In genomic region chr11:121420830-121421552, GRCm38 (mm10) we compare ENCODE assay signal across 8 mouse cellular contexts. TPM values are rescaled to one million over a fixed set of nuclear protein-coding genes. Genes with fewer than 3 reads are reported as not detected.
DNase-seq lines count a peak whose midpoint lies in the region; ATAC-seq lines count a peak whose summit lies in the region.

TSS of gene Fn3krp (plus strand) at chr11:121421401.

- H3K9ac ChIP-seq in heart, embryonic 14.5 days (ENCODE audit: low read length) = peak within 1 kb of the TSS; percentile 86
- peak within 1 kb of the TSS; percentile 96 for H3K9ac ChIP-seq in liver, embryonic 13.5 days
- peak within 1 kb of the TSS; percentile 83 for H3K9ac ChIP-seq in stomach, embryonic 16.5 days (ENCODE audit: low read length)

- H3K4me3 ChIP-seq in heart, embryonic 14.5 days (ENCODE audit: control insufficient read depth in 1 of 2, insufficient read depth in 1 of 2, low read depth in 1 of 2, low read length in 2 of 2) = peak within 1 kb of the TSS; percentile 85 to 93
- peak within 1 kb of the TSS; percentile 91 for H3K4me3 ChIP-seq in liver, embryonic 13.5 days (replicated peaks)
- H3K4me3 ChIP-seq in stomach, embryonic 16.5 days (replicated peaks; ENCODE audit: low read length) = peak within 1 kb of the TSS; percentile 86

- no peaks in the 10 kb centered on the region for H3K36me3 ChIP-seq in heart, embryonic 14.5 days (ENCODE audit: control insufficient read depth, insufficient read depth, low read length)
- H3K36me3 ChIP-seq in liver, embryonic 13.5 days = peaks cover 23% of the 10 kb centered on the region
- no peaks in the 10 kb centered on the region for H3K36me3 ChIP-seq in stomach, embryonic 16.5 days (ENCODE audit: control insufficient read depth, insufficient read depth, low read length)

- ATAC-seq in CD4-positive, CD25-positive, alpha-beta regulatory T cell, adult 4 months = peak; percentile 99
- ATAC-seq in heart, embryonic 14.5 days (ENCODE audit: insufficient number of reproducible peaks, insufficient read depth, low FRiP score, low read depth) = peak; percentile 99
- peak; percentile 98 for ATAC-seq in liver, embryonic 13.5 days (ENCODE audit: low read depth)
- ATAC-seq in stomach, embryonic 16.5 days (ENCODE audit: insufficient read depth, low FRiP score) = peak; percentile 100

- 1% methylated on average over 28 of the region's 28 CpGs for WGBS in heart, embryonic 14.5 days
- WGBS in liver, embryonic 13.5 days (ENCODE audit: insufficient replicate concordance) = 2% methylated on average over 28 of the region's 28 CpGs
- 1% methylated on average over 28 of the region's 28 CpGs for WGBS in stomach, embryonic 16.5 days

- H3K4me2 ChIP-seq in heart, embryonic 14.5 days (ENCODE audit: low read length) = peak within 1 kb of the TSS; percentile 80
- peak within 1 kb of the TSS; percentile 81 for H3K4me2 ChIP-seq in liver, embryonic 13.5 days
- peak within 1 kb of the TSS; percentile 87 for H3K4me2 ChIP-seq in stomach, embryonic 16.5 days (ENCODE audit: low read depth, low read length)

- H3K27me3 ChIP-seq in heart, embryonic 14.5 days (ENCODE audit: control insufficient read depth, insufficient read depth, low read length) = no peaks in the 10 kb centered on the region
- H3K27me3 ChIP-seq in liver, embryonic 13.5 days = no peaks in the 10 kb centered on the region
- H3K27me3 ChIP-seq in stomach, embryonic 16.5 days (ENCODE audit: control insufficient read depth, insufficient read depth, low read length) = no peaks in the 10 kb centered on the region

- H3K9me3 ChIP-seq in heart, embryonic 14.5 days (ENCODE audit: control insufficient read depth, low read length) = no peaks in the 10 kb centered on the region
- no peaks in the 10 kb centered on the region for H3K9me3 ChIP-seq in liver, embryonic 13.5 days (replicated peaks)
- H3K9me3 ChIP-seq in stomach, embryonic 16.5 days (replicated peaks; ENCODE audit: control insufficient read depth, low read length) = no peaks in the 10 kb centered on the region

- H3K4me1 ChIP-seq in heart, embryonic 14.5 days (ENCODE audit: control insufficient read depth in 2 of 2, insufficient read depth in 2 of 2, low read length in 2 of 2) = peaks cover 5 to 15% of the 10 kb centered on the region in 2 experiments; a peak in 3 of 4 replicates
- peaks cover 57% of the 10 kb centered on the region for H3K4me1 ChIP-seq in liver, embryonic 13.5 days (replicated peaks)
- peaks cover 11% of the 10 kb centered on the region for H3K4me1 ChIP-seq in stomach, embryonic 16.5 days (ENCODE audit: control insufficient read depth, insufficient read depth, low read length)

- peak; percentile 99 for DNase-seq in c-Kit-negative CD71-positive TER-119-positive erythroid progenitor cells, embryonic 14.5 days (ENCODE audit: low read depth, low spot score)
- DNase-seq in fibroblast of lung, adult 2 months (ENCODE audit: low read depth) = peak; percentile 96
- DNase-seq in kidney, postnatal 14 days = peak; percentile 100
- peak; percentile 98 for DNase-seq in liver, embryonic 13.5 days
- peak; percentile 96 for DNase-seq in neural tube, embryonic 10.5 days (ENCODE audit: extremely low spot score, low spot score)

- peak within 1 kb of the TSS; percentile 82 to 89 for H3K27ac ChIP-seq in heart, embryonic 14.5 days (replicated peaks in 1 of 2; ENCODE audit: control insufficient read depth in 1 of 2, insufficient read depth in 1 of 2, low read depth in 2 of 2, low read length in 2 of 2)
- H3K27ac ChIP-seq in liver, embryonic 13.5 days = peak within 1 kb of the TSS; percentile 95
- H3K27ac ChIP-seq in stomach, embryonic 16.5 days (ENCODE audit: low read length) = peak within 1 kb of the TSS; percentile 72

RNA-seq across cellular contexts. Expression of gene Fn3krp, which starts in this region (rescaled TPM):
- polyA plus RNA-seq in CD4-positive, CD25-positive, alpha-beta regulatory T cell, adult 4 months (2017; shearing (Covaris generic)) = 1 to 10 TPM; 1.8 to 2.6 TPM
- 4.4 and 5.0 TPM in 2 replicates for polyA plus RNA-seq in heart, embryonic 14.5 days (2014; fragmentation: Nextera tagmentation; extraction: Ambion mirVana)
- 27.6 and 31.4 TPM in 2 replicates for polyA plus RNA-seq in liver, embryonic 13.5 days (2015; fragmentation: Nextera tagmentation; extraction: Ambion mirVana)
- 8.3 and 9.4 TPM in 2 replicates for polyA plus RNA-seq in stomach, embryonic 16.5 days (2015; fragmentation: Nextera tagmentation; extraction: Ambion mirVana)

Comparison
In these comparisons a context has a peak if more than half of its experiments do, and no peak if none do; other contexts are left out.
1. Peak in every context shown above with its lines: DNase-seq, ATAC-seq, H3K4me3 ChIP-seq and H3K27ac ChIP-seq.